Mouse (Mus musculus) thymus, adult 2 months (tissue): ENCODE measurements around the gene Trpv6. TPM values are rescaled to one million over a fixed set of nuclear protein-coding genes. Genes with fewer than 3 reads are reported as not detected.

ENCODE experiments used
- DNase-seq: peaks from one replicate; pipeline ENCODE4 v3.0.0; 2021
- H3K27ac ChIP-seq: fragments of 200-500 bp; 2 replicates; pipeline ENCODE4 v1.5.1; 2012; ENCODE audit warnings: low read length, control low read depth; ENCODE audit not compliant: control insufficient read depth, insufficient read depth
- H3K27me3 ChIP-seq: fragments of 200-500 bp; 2 replicates; pipeline ENCODE4 v1.6.1; 2012; ENCODE audit warnings: mild to moderate bottlenecking, low read length, moderate library complexity, mixed read lengths; ENCODE audit not compliant: control insufficient read depth, insufficient read depth
- H3K36me3 ChIP-seq: fragments of 200-500 bp; 2 replicates; pipeline ENCODE4 v1.6.1; 2012; ENCODE audit warnings: mild to moderate bottlenecking, low read length, moderate library complexity; ENCODE audit not compliant: control insufficient read depth, insufficient read depth
- H3K4me1 ChIP-seq: fragments of 200-500 bp; replicated peaks from 2 replicates; pipeline ENCODE4 v1.6.1; 2012; ENCODE audit warnings: low read length; ENCODE audit not compliant: control insufficient read depth, insufficient read depth
- H3K4me3 ChIP-seq: fragments of 200-500 bp; 2 replicates; pipeline ENCODE4 v1.5.1; 2012; ENCODE audit warnings: mild to moderate bottlenecking, low read length, control low read depth, moderate library complexity; ENCODE audit not compliant: control insufficient read depth, insufficient read depth
- CTCF ChIP-seq: fragments of 200-500 bp; IDR thresholded peaks from 2 replicates; pipeline ENCODE4 v1.5.1; 2012; ENCODE audit warnings: mild to moderate bottlenecking, control low read depth, low read length, moderate library complexity, borderline replicate concordance; ENCODE audit not compliant: control insufficient read depth, poor library complexity, insufficient read depth; ENCODE audit errors: extremely low read depth
- POLR2A ChIP-seq: fragments of 200-500 bp; IDR thresholded peaks from 2 replicates; pipeline ENCODE4 v1.6.1; 2012; ENCODE audit warnings: mild to moderate bottlenecking, low read length, control low read depth, moderate library complexity; ENCODE audit not compliant: control insufficient read depth, poor library complexity, insufficient read depth; ENCODE audit errors: extremely low read depth
- WGBS: fragments of 180-500 bp; shearing (Covaris S2); methylation state at CpG from one replicate; pipeline ENCODE4 v1.1.7; 2018; 5-methylcytosine and 5-hydroxymethylcytosine counted together
- polyA plus RNA-seq: library from polyadenylated mRNA; depleted of rRNA; stranded (reverse); fragments of >200 nt; gene quantifications from 2 replicates; pipeline ENCODE4 v1.2.3, GENCODE M21; 2012

The Trpv6 gene
- polyA plus RNA-seq, 1 experiment = 0.05 TPM

GRCm38 (mm10) chr6:41642765-41643164, 6.6 kb upstream of the Trpv6 start:
- no peak for DNase-seq
- no peaks in the 10 kb centered on the region for H3K36me3 ChIP-seq
- WGBS = 95% methylated on average over 4 of the region's 4 CpGs
- no peak overlapping the region for H3K4me3 ChIP-seq
- H3K4me1 ChIP-seq = peaks cover 3% of the 10 kb centered on the region; the same call in 1 of the 2 replicates
- no peaks in the 10 kb centered on the region for H3K27me3 ChIP-seq
- H3K27ac ChIP-seq = no peak overlapping the region
- TF ChIP-seq CTCF (no peak), POLR2A (no peak)

GRCm38 (mm10) chr6:41641173-41641866, 5.1 kb upstream of the Trpv6 start:
- Histone ChIP-seq H3K4me3 (no peak overlapping the region), H3K27ac (no peak overlapping the region)

GRCm38 (mm10) chr6:41640449-41640848, 4.2 kb upstream of the Trpv6 start:
- 82% methylated on average over 3 of the region's 3 CpGs for WGBS
- Histone ChIP-seq H3K27ac (no peak overlapping the region), H3K27me3 (no peaks in the 10 kb centered on the region), H3K4me1 (peaks cover 3% of the 10 kb centered on the region; the same call in 1 of the 2 replicates), H3K36me3 (no peaks in the 10 kb centered on the region), H3K4me3 (no peak overlapping the region)
- no peak for DNase-seq
- TF ChIP-seq POLR2A (no peak), CTCF (no peak)

More at GRCm38 (mm10) chr6:41641173-41641866, 5.1 kb upstream of the Trpv6 start:
- DNase-seq = no peak
- H3K4me1 ChIP-seq = peaks cover 3% of the 10 kb centered on the region; the same call in 1 of the 2 replicates
- WGBS = 94% methylated on average over 6 of the region's 6 CpGs
- H3K27me3 ChIP-seq = no peaks in the 10 kb centered on the region
- no peaks in the 10 kb centered on the region for H3K36me3 ChIP-seq
- TF ChIP-seq POLR2A (no peak), CTCF (no peak)

GRCm38 (mm10) chr6:41637927-41638506, 1.8 kb upstream of the Trpv6 start:
- no peak for TF ChIP-seq CTCF
- no peak for TF ChIP-seq POLR2A
- no peak for DNase-seq
- 93% methylated on average over 6 of the region's 6 CpGs for WGBS
- Histone ChIP-seq H3K36me3 (no peaks in the 10 kb centered on the region), H3K27me3 (no peaks in the 10 kb centered on the region), H3K4me3 (no peak overlapping the region), H3K27ac (no peak overlapping the region), H3K4me1 (peaks cover 3% of the 10 kb centered on the region; the same call in 1 of the 2 replicates)

- H3K27me3 ChIP-seq = no peaks in the 10 kb centered on the region
- H3K4me3 ChIP-seq = no peak overlapping the region
- no peaks in the 10 kb centered on the region for H3K36me3 ChIP-seq
- TF ChIP-seq POLR2A (no peak), CTCF (no peak)
- 87% methylated on average over 1 of the region's 1 CpGs for WGBS
- no peak overlapping the region for H3K27ac ChIP-seq
- no peak for DNase-seq
- peaks cover 3% of the 10 kb centered on the region; the same call in 1 of the 2 replicates for H3K4me1 ChIP-seq
Measured at GRCm38 (mm10) chr6:41637393-41637792, 1.2 kb upstream of the Trpv6 start.

GRCm38 (mm10) chr6:41635211-41635610, 994 bp downstream of the Trpv6 start:
- H3K27me3 ChIP-seq = no peaks in the 10 kb centered on the region
- no peak overlapping the region for H3K27ac ChIP-seq
- no peak for DNase-seq
- TF ChIP-seq POLR2A (no peak), CTCF (no peak)
- peaks cover 2% of the 10 kb centered on the region; the same call in 1 of the 2 replicates for H3K4me1 ChIP-seq
- WGBS = 82% methylated on average over 1 of the region's 1 CpGs
- H3K36me3 ChIP-seq = no peaks in the 10 kb centered on the region
- no peak overlapping the region for H3K4me3 ChIP-seq
